19 mouse cellular contexts compared by ENCODE assay signal in the genomic region with DNA sequence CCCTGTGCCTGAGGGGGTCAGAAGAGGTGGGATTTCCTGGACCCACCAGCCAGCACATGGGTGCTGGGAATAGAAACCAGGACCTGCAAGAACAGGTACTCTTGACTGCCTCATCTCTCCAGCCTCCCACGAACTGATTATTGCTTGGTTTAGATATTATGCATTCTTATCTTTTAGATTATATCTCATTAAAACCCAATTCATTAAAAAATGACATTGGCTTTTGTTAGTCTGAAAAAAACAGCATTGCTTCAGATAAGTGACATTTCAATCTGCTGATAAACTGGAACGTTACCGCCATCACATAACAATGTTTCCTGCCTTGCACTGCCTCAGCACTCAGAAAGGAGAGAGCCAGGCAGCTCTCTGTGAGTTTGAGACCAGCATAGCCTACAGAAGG. TPM values are rescaled to one million over a fixed set of nuclear protein-coding genes. Genes with fewer than 3 reads are reported as not detected.
DNase-seq lines count a peak whose midpoint lies in the region; ATAC-seq and TF ChIP-seq lines count a peak whose summit lies in the region.
"Had no signal": no experiment of that assay in that cellular context is flagged by ENCODE, and none has a peak within 500 bp of the region (broad histone marks: within the 10 kb centered on the region; RNA-seq: fewer than 3 reads in every experiment).

No protein-coding gene starts in this region.

- no peaks in the 10 kb centered on the region for H3K36me3 ChIP-seq in heart, embryonic 13.5 days
- no peaks in the 10 kb centered on the region for H3K36me3 ChIP-seq in heart, embryonic 12.5 days
- H3K36me3 ChIP-seq in liver, embryonic 12.5 days: no peaks in the 10 kb centered on the region
- no peaks in the 10 kb centered on the region for H3K36me3 ChIP-seq in liver, embryonic 11.5 days (ENCODE audit: control insufficient read depth, insufficient read depth, low read length)
- H3K36me3 ChIP-seq: embryonic facial prominence, embryonic 10.5 days; kidney, embryonic 15.5 days; liver, embryonic 13.5 days had no signal

- H3K9me3 ChIP-seq in heart, embryonic 13.5 days: no peaks in the 10 kb centered on the region
- no peaks in the 10 kb centered on the region for H3K9me3 ChIP-seq in heart, embryonic 12.5 days (replicated peaks)
- H3K9me3 ChIP-seq in liver, embryonic 12.5 days (replicated peaks): no peaks in the 10 kb centered on the region
- no peaks in the 10 kb centered on the region for H3K9me3 ChIP-seq in liver, embryonic 11.5 days (ENCODE audit: control insufficient read depth, low read length)
- H3K9me3 ChIP-seq: embryonic facial prominence, embryonic 10.5 days; forebrain, embryonic 13.5 days; kidney, embryonic 15.5 days; liver, embryonic 13.5 days had no signal

- peaks cover 32% of the 10 kb centered on the region for H3K4me1 ChIP-seq in heart, embryonic 13.5 days
- peaks cover 14% of the 10 kb centered on the region for H3K4me1 ChIP-seq in heart, embryonic 12.5 days (replicated peaks)
- H3K4me1 ChIP-seq in liver, embryonic 12.5 days: peaks cover 46% of the 10 kb centered on the region
- peaks cover 16% of the 10 kb centered on the region for H3K4me1 ChIP-seq in liver, embryonic 11.5 days (replicated peaks; ENCODE audit: control insufficient read depth, insufficient read depth, low read length)
- H3K4me1 ChIP-seq in bone marrow macrophage, adult 2 months (ENCODE audit: control insufficient read depth, insufficient read depth, low read length): peaks cover 45% of the 10 kb centered on the region

- H3K27me3 ChIP-seq in heart, embryonic 13.5 days (replicated peaks): no peaks in the 10 kb centered on the region
- H3K27me3 ChIP-seq in heart, embryonic 12.5 days (replicated peaks): no peaks in the 10 kb centered on the region
- H3K27me3 ChIP-seq in liver, embryonic 12.5 days (replicated peaks): no peaks in the 10 kb centered on the region
- no peaks in the 10 kb centered on the region for H3K27me3 ChIP-seq in liver, embryonic 11.5 days (replicated peaks; ENCODE audit: control insufficient read depth, insufficient read depth, low read length)
- H3K27me3 ChIP-seq: forebrain, embryonic 13.5 days; kidney, embryonic 15.5 days; liver, embryonic 13.5 days had no signal

- no peak for TF ChIP-seq POLR2A in bone marrow macrophage, adult 2 months (IDR thresholded peaks at IDR 0.05; ENCODE audit: borderline replicate concordance, low read depth, low read length)

- no peak for TF ChIP-seq CTCF in bone marrow macrophage, adult 2 months (IDR thresholded peaks at IDR 0.05; ENCODE audit: low read depth, low read length)

- H3K27ac ChIP-seq in heart, embryonic 13.5 days (replicated peaks): peak overlapping the region; percentile 97
- H3K27ac ChIP-seq in heart, embryonic 12.5 days (ENCODE audit: poor library complexity, severe bottlenecking): no peak overlapping the region; the same call in 1 of the 2 replicates
- H3K27ac ChIP-seq in liver, embryonic 12.5 days: peak overlapping the region; percentile 32; the same call in 1 of the 2 replicates
- no peak overlapping the region for H3K27ac ChIP-seq in liver, embryonic 11.5 days (ENCODE audit: low read depth, low read length)
- H3K27ac ChIP-seq in bone marrow macrophage, adult 2 months (ENCODE audit: insufficient read depth, low read depth, low read length): peak overlapping the region; percentile 94
- H3K27ac ChIP-seq: embryonic facial prominence, embryonic 10.5 days; forebrain, embryonic 13.5 days had no signal

- H3K4me3 ChIP-seq in heart, embryonic 13.5 days: no peak overlapping the region
- no peak overlapping the region for H3K4me3 ChIP-seq in heart, embryonic 12.5 days
- no peak overlapping the region for H3K4me3 ChIP-seq in liver, embryonic 12.5 days
- H3K4me3 ChIP-seq in liver, embryonic 11.5 days (ENCODE audit: low read depth, low read length): no peak overlapping the region
- no peak overlapping the region; the same call in 1 of the 2 replicates for H3K4me3 ChIP-seq in bone marrow macrophage, adult 2 months (ENCODE audit: insufficient read depth, low read length)
- H3K4me3 ChIP-seq: embryonic facial prominence, embryonic 10.5 days; forebrain, embryonic 13.5 days; liver, embryonic 13.5 days had no signal

- DNase-seq in liver, embryonic 11.5 days (ENCODE audit: low spot score): no peak
- DNase-seq in A20 (ENCODE audit: low read depth, low spot score): peak; percentile 77
- DNase-seq in testis, postnatal 10 days (ENCODE audit: low spot score): no peak
- DNase-seq: adrenal gland, adult 8-10 months; cerebellum, adult 18-20 months; layer of hippocampus, postnatal 36 days; liver, embryonic 13.5 days; lung, postnatal 14 days; midbrain, embryonic 14.5 days; right cerebral cortex, postnatal 4 days had no signal

- H3K4me2 ChIP-seq in heart, embryonic 13.5 days: no peak overlapping the region
- no peak overlapping the region for H3K4me2 ChIP-seq in heart, embryonic 12.5 days
- H3K4me2 ChIP-seq in liver, embryonic 12.5 days: no peak overlapping the region
- H3K4me2 ChIP-seq in liver, embryonic 11.5 days: no peak overlapping the region

- ATAC-seq in heart, embryonic 13.5 days (ENCODE audit: extremely low read depth, insufficient number of reproducible peaks, low FRiP score, low TSS enrichment): no peak
- no peak for ATAC-seq in heart, embryonic 12.5 days (ENCODE audit: insufficient number of reproducible peaks, low FRiP score)
- no peak for ATAC-seq in liver, embryonic 12.5 days
- ATAC-seq in liver, embryonic 11.5 days (replicated peaks; ENCODE audit: low FRiP score): no peak
- ATAC-seq: forebrain, embryonic 13.5 days; intestine, embryonic 16.5 days had no signal

- WGBS in heart, embryonic 13.5 days: 39% methylated on average over 3 of the region's 3 CpGs
- WGBS in heart, embryonic 12.5 days: 35% methylated on average over 3 of the region's 3 CpGs
- WGBS in liver, embryonic 12.5 days (ENCODE audit: insufficient replicate concordance): 33% methylated on average over 3 of the region's 3 CpGs
- 53% methylated on average over 3 of the region's 3 CpGs for WGBS in liver, embryonic 11.5 days

- H3K9ac ChIP-seq in heart, embryonic 13.5 days: no peak overlapping the region
- H3K9ac ChIP-seq in heart, embryonic 12.5 days: no peak overlapping the region
- H3K9ac ChIP-seq in liver, embryonic 12.5 days: no peak overlapping the region; the same call in 1 of the 2 replicates
- H3K9ac ChIP-seq in liver, embryonic 11.5 days (ENCODE audit: low read depth, low read length): no peak overlapping the region
- H3K9ac ChIP-seq: hindbrain, embryonic 14.5 days; kidney, embryonic 15.5 days had no signal

RNA-seq across cellular contexts. Expression of gene Osbpl8, which starts 1.5 kb away (rescaled TPM):
- 22.5 and 26.4 TPM in 2 replicates for polyA plus RNA-seq in heart, embryonic 13.5 days (2015; fragmentation: Nextera tagmentation; extraction: Ambion mirVana)
- 35.3 and 37.0 TPM in 2 replicates for polyA plus RNA-seq in heart, embryonic 12.5 days (2016; fragmentation: Nextera tagmentation; extraction: Ambion mirVana)
- 11.4 and 12.1 TPM in 2 replicates for polyA plus RNA-seq in liver, embryonic 12.5 days (2016; fragmentation: Nextera tagmentation; extraction: Ambion mirVana)
- 10.9 and 11.2 TPM in 2 replicates for polyA plus RNA-seq in liver, embryonic 11.5 days (2014; fragmentation: Nextera tagmentation; extraction: Ambion mirVana)
- 155 and 166 TPM in 2 replicates for polyA plus RNA-seq in bone marrow macrophage, adult 2 months (2012; ENCODE audit: insufficient read depth, insufficient read length, missing spikeins)

Comparison
In these comparisons a context has a peak if more than half of its experiments do, and no peak if none do; other contexts are left out.
1. H3K27ac ChIP-seq: peak in heart, embryonic 13.5 days (single experiment), liver, embryonic 12.5 days (single experiment) and bone marrow macrophage, adult 2 months (single experiment); none in heart, embryonic 12.5 days (single experiment) and liver, embryonic 11.5 days (single experiment).